Mouse (Mus musculus): Measurements from ENCODE around the gene Smim23.

- TF ChIP-seq CTCF (IDR thresholded peaks at IDR 0.05; ENCODE audit: extremely low read depth, insufficient read depth, low read length) (0 out of 2 replicates have a peak, but pooled peaks have one; percentile 16), POLR2A (IDR thresholded peaks at IDR 0.05; ENCODE audit: extremely low read depth, insufficient read depth, low read length) (no peak)
Measured at GRCm38 (mm10) chr11:32868619-32869383, 44.4 kb upstream of the Smim23 start.
